Mouse (Mus musculus): Measurements from ENCODE around the gene Palb2. TPM values are rescaled to one million over a fixed set of nuclear protein-coding genes. Genes with fewer than 3 reads are reported as not detected.
A peak's percentile ranks its signal among the peaks of the same experiment; 100 is the strongest.

Palb2 gene
- 6.2 and 7.1 TPM in 2 replicates for total RNA-seq (2017)

- peak; percentile 98 for ATAC-seq (ENCODE audit: extremely low read depth, insufficient number of reproducible peaks, low FRiP score, poor library complexity, severe bottlenecking)
Measured at GRCm38 (mm10) chr7:122132497-122133337, at the start of gene Palb2, which contains the start of gene Dctn5. TSS of gene Palb2 (minus strand) at chr7:122132985. TSS of gene Dctn5 (plus strand) at chr7:122133041.

- ATAC-seq (ENCODE audit: extremely low read depth, insufficient number of reproducible peaks, low FRiP score, poor library complexity, severe bottlenecking): no peak
Measured at GRCm38 (mm10) chr7:122180720-122181119, 47.9 kb upstream of the Palb2 start.

GRCm38 (mm10) chr7:122171613-122172012, 38.8 kb upstream of the Palb2 start:
- no peak for ATAC-seq (ENCODE audit: extremely low read depth, insufficient number of reproducible peaks, low FRiP score, poor library complexity, severe bottlenecking)

GRCm38 (mm10) chr7:122170705-122171104, 37.9 kb upstream of the Palb2 start:
- ATAC-seq (ENCODE audit: extremely low read depth, insufficient number of reproducible peaks, low FRiP score, poor library complexity, severe bottlenecking): no peak

GRCm38 (mm10) chr7:122167203-122167602, 34.4 kb upstream of the Palb2 start:
- ATAC-seq (ENCODE audit: extremely low read depth, insufficient number of reproducible peaks, low FRiP score, poor library complexity, severe bottlenecking): no peak

- ATAC-seq (ENCODE audit: extremely low read depth, insufficient number of reproducible peaks, low FRiP score, poor library complexity, severe bottlenecking): no peak
Measured at GRCm38 (mm10) chr7:122163766-122164165, 31.0 kb upstream of the Palb2 start.

GRCm38 (mm10) chr7:122160037-122160436, 27.3 kb upstream of the Palb2 start:
- ATAC-seq (ENCODE audit: extremely low read depth, insufficient number of reproducible peaks, low FRiP score, poor library complexity, severe bottlenecking): no peak

GRCm38 (mm10) chr7:122158915-122159902, 26.4 kb upstream of the Palb2 start, which contains the start of gene Plk1:
TSS of gene Plk1 (plus strand) at chr7:122159439.
- peak; percentile 65; the same call in 1 of the 2 replicates for ATAC-seq (ENCODE audit: extremely low read depth, insufficient number of reproducible peaks, low FRiP score, poor library complexity, severe bottlenecking)

GRCm38 (mm10) chr7:122158488-122158887, 25.7 kb upstream of the Palb2 start:
- ATAC-seq (ENCODE audit: extremely low read depth, insufficient number of reproducible peaks, low FRiP score, poor library complexity, severe bottlenecking): no peak

- ATAC-seq (ENCODE audit: extremely low read depth, insufficient number of reproducible peaks, low FRiP score, poor library complexity, severe bottlenecking): no peak
Measured at GRCm38 (mm10) chr7:122152473-122152872, 19.7 kb upstream of the Palb2 start.

GRCm38 (mm10) chr7:122140991-122141390, 8.2 kb upstream of the Palb2 start:
- no peak for ATAC-seq (ENCODE audit: extremely low read depth, insufficient number of reproducible peaks, low FRiP score, poor library complexity, severe bottlenecking)

- no peak for ATAC-seq (ENCODE audit: extremely low read depth, insufficient number of reproducible peaks, low FRiP score, poor library complexity, severe bottlenecking)
Measured at GRCm38 (mm10) chr7:122138190-122138589, 5.4 kb upstream of the Palb2 start.

GRCm38 (mm10) chr7:122137071-122137470, 4.3 kb upstream of the Palb2 start:
- ATAC-seq (ENCODE audit: extremely low read depth, insufficient number of reproducible peaks, low FRiP score, poor library complexity, severe bottlenecking): no peak

GRCm38 (mm10) chr7:122135070-122135469, 2.3 kb upstream of the Palb2 start:
- ATAC-seq (ENCODE audit: extremely low read depth, insufficient number of reproducible peaks, low FRiP score, poor library complexity, severe bottlenecking): no peak

GRCm38 (mm10) chr7:122133338-122133625, 497 bp upstream of the Palb2 start:
- no peak for ATAC-seq (ENCODE audit: extremely low read depth, insufficient number of reproducible peaks, low FRiP score, poor library complexity, severe bottlenecking)

GRCm38 (mm10) chr7:122131834-122132233, 951 bp downstream of the Palb2 start:
- ATAC-seq (ENCODE audit: extremely low read depth, insufficient number of reproducible peaks, low FRiP score, poor library complexity, severe bottlenecking): no peak

- ATAC-seq (ENCODE audit: extremely low read depth, insufficient number of reproducible peaks, low FRiP score, poor library complexity, severe bottlenecking): no peak
Measured at GRCm38 (mm10) chr7:122126946-122127345, 5.8 kb downstream of the Palb2 start.

GRCm38 (mm10) chr7:122125636-122126035, 7.1 kb downstream of the Palb2 start:
- ATAC-seq (ENCODE audit: extremely low read depth, insufficient number of reproducible peaks, low FRiP score, poor library complexity, severe bottlenecking): no peak

GRCm38 (mm10) chr7:122123518-122123917, 9.3 kb downstream of the Palb2 start:
- no peak for ATAC-seq (ENCODE audit: extremely low read depth, insufficient number of reproducible peaks, low FRiP score, poor library complexity, severe bottlenecking)

- no peak for ATAC-seq (ENCODE audit: extremely low read depth, insufficient number of reproducible peaks, low FRiP score, poor library complexity, severe bottlenecking)
Measured at GRCm38 (mm10) chr7:122108206-122108605, 24.6 kb downstream of the Palb2 start.

All from neutrophil, adult 5-6 weeks (primary cell).